Mouse (Mus musculus) kidney, embryonic 16.5 days (tissue): Measurements from ENCODE around the gene Klf15. TPM values are rescaled to one million over a fixed set of nuclear protein-coding genes. Genes with fewer than 3 reads are reported as not detected.

Experiments used
- ATAC-seq: fragments of 200-750 bp; cut with Nextera tagmentation; 2 replicates; pipeline ENCODE4 v1.8.0; 2017; ENCODE audit warnings: moderate TSS enrichment; ENCODE audit not compliant: low FRiP score, low TSS enrichment
- H3K27ac ChIP-seq: fragments of 300-500 bp; sonication (generic); 2 replicates; pipeline ENCODE4 v1.5.1; 2014; ENCODE audit warnings: low read length
- H3K27me3 ChIP-seq: fragments of 300-500 bp; sonication (generic); 2 replicates; pipeline ENCODE4 v1.6.1; 2014; ENCODE audit warnings: low read length, control low read depth, mixed read lengths; ENCODE audit not compliant: insufficient read depth
- H3K36me3 ChIP-seq: fragments of 300-500 bp; sonication (generic); 2 replicates; pipeline ENCODE4 v1.6.1; 2014; ENCODE audit warnings: low read length, control low read depth, mixed read lengths; ENCODE audit not compliant: insufficient read depth
- H3K4me1 ChIP-seq: fragments of 300-500 bp; sonication (generic); 2 replicates; pipeline ENCODE4 v1.6.1; 2014; ENCODE audit warnings: low read length, control low read depth, mixed read lengths; ENCODE audit not compliant: insufficient read depth
- H3K4me2 ChIP-seq: fragments of 300-500 bp; sonication (generic); replicated peaks from 2 replicates; pipeline ENCODE4 v1.6.1; 2014; ENCODE audit warnings: low read depth, low read length
- H3K4me3 ChIP-seq: fragments of 300-500 bp; sonication (generic); 2 replicates; pipeline ENCODE4 v1.5.1; 2014; ENCODE audit warnings: mild to moderate bottlenecking, low read length
- H3K9ac ChIP-seq: fragments of 300-500 bp; sonication (generic); replicated peaks from 2 replicates; pipeline ENCODE4 v1.6.1; 2014; ENCODE audit warnings: low read length
- H3K9me3 ChIP-seq: fragments of 300-500 bp; sonication (generic); 2 replicates; pipeline ENCODE4 v1.6.1; 2016; ENCODE audit warnings: low read length, control low read depth
- WGBS: fragments of 180-500 bp; shearing (Covaris S2); extraction: QIAGEN DNeasy Blood & Tissue Kit; methylation state at CpG from one replicate; pipeline ENCODE4 v1.1.7; 2014; 5-methylcytosine and 5-hydroxymethylcytosine counted together
- polyA plus RNA-seq: library from polyadenylated mRNA; unstranded; fragments of >200 nt; fragmentation: Nextera tagmentation; extraction: Ambion mirVana; gene quantifications from 2 replicates; pipeline ENCODE4 v1.2.1, GENCODE M21; 2015

The Klf15 gene
- polyA plus RNA-seq, 1 experiment from 2014 or later, result 16.1 TPM

DNA sequence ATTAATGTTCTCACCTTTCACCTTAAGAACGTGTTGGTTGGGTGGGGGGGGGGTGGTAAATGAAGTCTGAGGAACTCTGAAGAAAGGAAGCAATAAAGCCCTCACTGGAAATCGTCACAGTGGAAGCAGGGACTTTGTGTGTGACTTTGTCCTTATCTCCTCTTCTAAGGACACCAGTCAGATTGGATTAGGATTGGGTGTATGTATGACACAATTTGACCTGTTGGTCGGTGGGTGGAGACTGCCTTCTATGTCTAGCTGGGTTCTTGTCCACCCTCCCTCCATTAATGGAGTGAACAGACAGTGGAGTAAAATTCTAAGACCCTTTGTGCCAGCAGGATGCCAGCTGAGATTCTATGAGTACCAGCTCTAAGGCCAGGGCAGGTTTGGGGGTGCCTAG, 21.9 kb downstream of the Klf15 start:
- no peak for ATAC-seq
- H3K4me1 ChIP-seq, result no peaks in the 10 kb centered on the region
- no peaks in the 10 kb centered on the region for H3K27me3 ChIP-seq
- H3K27ac ChIP-seq, result no peak overlapping the region
- 49% methylated on average over 3 of the region's 3 CpGs for WGBS
- H3K36me3 ChIP-seq, result no peaks in the 10 kb centered on the region
- H3K4me3 ChIP-seq, result no peak overlapping the region
- no peaks in the 10 kb centered on the region for H3K9me3 ChIP-seq
- no peak overlapping the region for H3K4me2 ChIP-seq
- no peak overlapping the region for H3K9ac ChIP-seq

DNA sequence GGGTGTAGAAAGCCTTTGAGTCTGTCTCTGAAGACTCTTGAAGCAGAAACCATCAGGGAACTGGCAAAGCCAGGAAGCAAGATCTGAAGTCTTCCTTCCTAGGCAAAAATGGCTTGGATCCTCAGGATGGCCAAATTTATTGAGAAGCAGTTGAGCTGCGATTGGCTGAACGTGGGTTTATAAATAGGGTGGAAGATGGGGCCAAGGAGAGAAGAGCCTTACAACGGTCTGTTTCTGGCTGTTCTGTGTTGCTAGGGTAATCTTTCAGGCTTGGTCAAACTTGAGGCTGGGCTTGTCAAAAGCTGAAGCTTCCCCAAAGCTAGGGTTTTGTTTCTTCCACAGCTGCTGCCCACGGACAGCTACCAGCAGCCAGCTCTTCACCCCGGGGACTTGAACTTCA, 22.5 kb downstream of the Klf15 start:
- no peak overlapping the region for H3K9ac ChIP-seq
- H3K36me3 ChIP-seq, result no peaks in the 10 kb centered on the region
- no peaks in the 10 kb centered on the region for H3K9me3 ChIP-seq
- H3K4me3 ChIP-seq, result no peak overlapping the region
- 76% methylated on average over 5 of the region's 5 CpGs for WGBS
- H3K27ac ChIP-seq, result no peak overlapping the region
- ATAC-seq, result no peak
- H3K27me3 ChIP-seq, result no peaks in the 10 kb centered on the region
- no peaks in the 10 kb centered on the region for H3K4me1 ChIP-seq
- H3K4me2 ChIP-seq, result no peak overlapping the region

DNA sequence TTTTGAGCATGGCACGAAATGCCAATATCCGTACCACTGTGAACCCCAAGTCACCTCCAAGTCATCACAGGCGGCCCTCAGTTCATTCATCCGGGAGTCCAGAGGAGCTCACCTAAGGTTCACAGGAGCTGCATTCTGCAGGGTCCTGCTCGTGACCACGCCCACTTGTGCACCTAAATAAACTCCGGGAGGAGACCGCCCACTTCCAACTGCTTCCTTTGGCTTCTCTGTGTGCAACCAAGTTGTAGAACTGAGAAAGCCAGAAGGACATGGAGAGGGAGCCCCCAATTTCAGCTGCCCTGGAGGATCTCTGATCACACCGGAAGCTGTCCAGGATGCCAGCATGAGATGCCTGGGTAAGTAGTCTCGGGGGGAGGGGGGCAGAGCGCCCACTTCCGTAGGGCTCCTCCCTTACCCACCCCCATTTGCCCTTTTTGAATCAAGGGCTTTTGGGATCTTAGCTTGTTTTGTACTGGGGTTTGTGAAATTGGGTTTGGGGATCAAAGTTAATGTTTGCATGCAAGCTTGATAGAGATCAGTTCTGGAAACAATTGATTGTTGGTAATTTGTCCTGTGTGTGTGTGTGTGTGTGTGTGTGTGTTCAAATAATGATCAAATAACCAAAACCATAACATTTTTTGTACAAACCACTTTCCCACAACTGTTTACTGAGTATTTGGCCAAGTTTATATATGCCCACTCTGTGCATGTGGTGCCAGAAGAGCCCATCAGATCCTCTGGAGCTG, 24.0 kb downstream of the Klf15 start, which contains the start of gene Aldh1l1:
TSS of gene Aldh1l1 (plus strand) at position 252 of the 746 bp plus-strand sequence.
- no peak for ATAC-seq
- Histone ChIP-seq H3K4me1 (no peaks in the 10 kb centered on the region), H3K27me3 (no peaks in the 10 kb centered on the region), H3K27ac (no peak within 1 kb of the TSS), H3K9me3 (no peaks in the 10 kb centered on the region), H3K36me3 (no peaks in the 10 kb centered on the region), H3K4me3 (no peak within 1 kb of the TSS), H3K4me2 (no peak within 1 kb of the TSS), H3K9ac (no peak within 1 kb of the TSS)
- WGBS, result 82% methylated on average over 12 of the region's 12 CpGs

DNA sequence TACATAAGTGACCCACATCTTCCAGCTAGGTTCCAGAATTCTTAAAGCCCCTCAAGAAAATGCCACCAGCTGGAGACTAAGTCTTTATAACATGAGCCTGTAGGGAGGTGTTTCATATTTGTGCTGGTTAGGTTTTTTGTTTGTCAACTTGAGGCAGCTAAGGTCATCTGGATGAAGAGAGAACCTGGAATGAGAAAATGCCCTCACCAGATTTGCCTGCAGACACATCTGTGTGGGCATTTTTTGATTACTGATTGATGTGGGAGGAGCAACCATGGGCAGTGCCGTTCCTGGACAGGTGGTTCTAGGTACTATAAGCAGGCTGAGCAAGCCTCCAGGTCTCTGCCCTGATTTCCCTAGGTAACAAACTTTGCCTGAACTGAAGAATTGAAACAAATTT, 25.2 kb downstream of the Klf15 start:
- no peak for ATAC-seq
- no peak overlapping the region for H3K9ac ChIP-seq
- H3K27ac ChIP-seq, result no peak overlapping the region
- no peaks in the 10 kb centered on the region for H3K9me3 ChIP-seq
- no peaks in the 10 kb centered on the region for H3K36me3 ChIP-seq
- no peak overlapping the region for H3K4me2 ChIP-seq
- no peak overlapping the region for H3K4me3 ChIP-seq
- no peaks in the 10 kb centered on the region for H3K27me3 ChIP-seq
- H3K4me1 ChIP-seq, result no peaks in the 10 kb centered on the region
- 81% methylated on average over 1 of the region's 1 CpGs for WGBS

DNA sequence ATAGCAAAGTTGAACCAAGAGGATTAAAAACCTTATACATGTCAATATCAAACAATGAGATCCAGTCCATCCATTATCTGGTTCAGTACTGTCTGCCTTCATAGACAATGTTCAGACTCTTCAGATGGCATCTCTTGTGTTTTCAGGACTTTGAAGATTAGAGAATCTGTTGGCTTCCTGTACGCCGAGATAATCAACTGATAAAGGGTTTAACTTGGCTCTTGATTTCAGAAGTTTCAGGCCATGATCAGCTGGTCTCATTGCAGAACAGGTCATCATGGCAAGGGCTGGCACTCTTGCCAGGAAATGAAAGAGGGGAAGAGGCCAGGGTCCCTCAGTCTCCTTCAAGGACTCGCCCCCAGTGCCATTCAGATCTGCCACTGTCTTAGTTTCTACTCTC, 27.2 kb downstream of the Klf15 start:
- Histone ChIP-seq H3K27ac (no peak overlapping the region), H3K4me3 (no peak overlapping the region), H3K9ac (no peak overlapping the region), H3K36me3 (no peaks in the 10 kb centered on the region), H3K9me3 (no peaks in the 10 kb centered on the region), H3K4me2 (no peak overlapping the region), H3K27me3 (no peaks in the 10 kb centered on the region), H3K4me1 (no peaks in the 10 kb centered on the region; the same call in 1 of the 2 replicates)
- no peak for ATAC-seq
- WGBS, result 83% methylated on average over 3 of the region's 3 CpGs

DNA sequence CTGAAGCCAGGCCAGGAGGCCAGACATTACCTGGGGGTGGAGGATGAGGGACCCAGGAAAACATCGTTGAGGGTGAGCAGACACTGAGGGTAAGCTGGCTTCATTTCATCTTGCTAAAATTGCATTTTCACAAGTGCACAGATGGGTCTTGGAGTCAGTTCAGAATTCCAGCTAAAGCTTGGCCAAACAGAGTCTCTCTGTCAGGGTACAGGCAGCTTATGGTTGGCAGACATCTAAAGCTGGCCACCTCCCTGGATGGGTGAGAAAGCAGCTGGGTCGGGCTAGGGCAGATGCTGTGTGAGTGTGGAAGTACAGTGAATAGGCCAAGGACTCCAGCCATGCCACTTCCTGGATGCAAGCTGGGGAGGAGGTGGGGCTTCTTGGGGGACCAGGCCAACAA, 28.6 kb downstream of the Klf15 start:
- no peak overlapping the region for H3K4me3 ChIP-seq
- H3K27me3 ChIP-seq, result no peaks in the 10 kb centered on the region
- no peak overlapping the region for H3K27ac ChIP-seq
- no peak overlapping the region for H3K4me2 ChIP-seq
- peaks cover 11% of the 10 kb centered on the region for H3K4me1 ChIP-seq
- no peaks in the 10 kb centered on the region for H3K36me3 ChIP-seq
- WGBS, result 90% methylated on average over 2 of the region's 2 CpGs
- no peaks in the 10 kb centered on the region for H3K9me3 ChIP-seq
- no peak for ATAC-seq
- H3K9ac ChIP-seq, result no peak overlapping the region

DNA sequence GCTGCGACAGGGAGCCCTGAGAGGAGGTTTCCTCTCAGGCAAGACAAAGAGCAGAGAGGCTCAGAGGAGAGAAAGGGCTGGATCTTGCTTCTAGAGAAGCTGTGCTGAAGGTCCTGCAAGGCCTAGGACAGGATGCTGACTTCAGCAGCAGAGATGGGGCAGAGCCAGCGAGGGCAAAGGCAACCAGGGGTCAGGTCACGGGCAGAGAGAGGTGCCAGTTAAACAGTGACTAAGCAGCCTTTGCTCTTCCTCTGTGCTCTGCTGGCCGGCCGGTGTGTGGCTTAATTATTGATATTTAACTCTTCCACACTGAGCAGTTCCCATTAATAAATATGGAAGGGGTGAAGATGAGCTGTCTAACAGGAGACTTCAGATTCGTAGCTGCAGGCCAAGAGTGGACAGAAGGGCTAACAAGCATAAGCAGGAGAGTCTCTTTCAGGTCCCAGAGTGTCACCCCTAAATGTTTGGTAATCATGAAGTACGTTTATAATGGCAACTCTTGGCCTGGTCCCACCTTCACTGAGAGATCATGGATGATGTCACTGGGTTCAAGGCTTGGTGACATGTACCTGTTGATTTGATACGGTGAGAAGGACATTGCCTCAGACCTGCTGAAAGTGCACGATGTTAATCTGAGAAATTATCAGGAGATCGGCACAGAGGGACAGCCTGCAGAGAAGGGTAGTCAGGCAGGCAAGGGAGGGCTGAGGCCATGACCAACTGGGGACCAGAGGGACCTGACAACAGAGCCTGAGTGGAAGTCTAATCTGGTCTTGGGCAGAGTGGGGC, 29.8 kb downstream of the Klf15 start:
- WGBS, result 64% methylated on average over 10 of the region's 10 CpGs
- H3K27ac ChIP-seq, result peak overlapping the region; percentile 41
- no peak overlapping the region for H3K4me3 ChIP-seq
- H3K9me3 ChIP-seq, result no peaks in the 10 kb centered on the region
- peaks cover 11% of the 10 kb centered on the region for H3K4me1 ChIP-seq
- H3K4me2 ChIP-seq, result no peak overlapping the region
- no peaks in the 10 kb centered on the region for H3K36me3 ChIP-seq
- no peak overlapping the region for H3K9ac ChIP-seq
- H3K27me3 ChIP-seq, result no peaks in the 10 kb centered on the region
- ATAC-seq, result peak; percentile 91

DNA sequence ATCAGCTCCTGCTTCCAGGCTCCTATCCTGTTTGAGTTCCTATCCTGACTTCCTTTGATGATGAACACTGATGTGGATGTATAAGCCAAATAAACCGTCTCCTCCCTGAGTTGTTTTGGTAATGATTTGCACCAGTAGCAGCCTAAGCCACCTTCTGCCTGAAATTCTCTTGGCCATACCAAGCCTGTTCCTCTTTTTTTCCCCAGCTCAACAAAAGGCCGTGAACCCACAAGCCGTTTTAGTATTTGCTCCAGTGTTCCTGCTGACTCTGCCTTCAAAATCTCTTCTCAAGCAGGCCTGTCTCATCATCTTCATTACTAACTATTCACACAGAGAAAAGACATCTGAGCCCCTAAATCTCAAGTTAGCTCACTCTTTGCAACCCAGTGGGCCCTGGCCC, 31.8 kb downstream of the Klf15 start:
- peaks cover 11% of the 10 kb centered on the region for H3K4me1 ChIP-seq
- no peaks in the 10 kb centered on the region for H3K27me3 ChIP-seq
- no peak overlapping the region for H3K4me2 ChIP-seq
- no peaks in the 10 kb centered on the region for H3K9me3 ChIP-seq
- no peaks in the 10 kb centered on the region for H3K36me3 ChIP-seq
- 68% methylated on average over 3 of the region's 3 CpGs for WGBS
- H3K9ac ChIP-seq, result no peak overlapping the region
- peak overlapping the region; percentile 59; the same call in 1 of the 2 replicates for H3K27ac ChIP-seq
- no peak overlapping the region for H3K4me3 ChIP-seq
- no peak for ATAC-seq

DNA sequence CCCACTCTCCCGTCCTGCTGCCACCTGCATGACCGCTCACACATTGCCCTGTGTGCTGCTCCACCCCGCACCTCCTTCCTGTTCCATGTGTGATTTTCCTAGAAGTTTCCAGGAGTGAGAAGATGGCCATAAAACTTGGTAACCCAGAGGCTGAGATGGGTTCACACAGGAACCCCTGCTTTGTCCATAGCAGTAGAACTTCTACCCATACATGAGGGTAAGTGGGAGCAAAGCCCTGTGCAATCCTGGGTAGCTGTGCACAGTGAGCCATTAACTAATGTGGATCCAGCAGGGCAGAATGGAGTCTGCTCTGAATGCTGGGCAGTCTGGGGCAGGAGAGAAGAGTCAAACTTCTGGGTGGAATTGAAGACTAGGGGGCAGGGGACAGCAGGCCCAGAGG, 32.2 kb downstream of the Klf15 start:
- Histone ChIP-seq H3K9ac (no peak overlapping the region), H3K36me3 (no peaks in the 10 kb centered on the region), H3K9me3 (no peaks in the 10 kb centered on the region), H3K4me1 (peaks cover 11% of the 10 kb centered on the region), H3K4me3 (no peak overlapping the region), H3K27me3 (no peaks in the 10 kb centered on the region), H3K4me2 (no peak overlapping the region), H3K27ac (peak overlapping the region; percentile 59; the same call in 1 of the 2 replicates)
- 61% methylated on average over 3 of the region's 3 CpGs for WGBS
- no peak for ATAC-seq
